Mouse (Mus musculus): ENCODE measurements around the gene Drg1.

The Drg1 gene

GRCm38 (mm10) chr11:3266079-3266685 is at the start of gene Drg1:
Gene Drg1, minus strand, starts transcription at chr11:3266415.
- DNase-seq (ENCODE audit: low spot score) = peak; percentile 96

DNA sequence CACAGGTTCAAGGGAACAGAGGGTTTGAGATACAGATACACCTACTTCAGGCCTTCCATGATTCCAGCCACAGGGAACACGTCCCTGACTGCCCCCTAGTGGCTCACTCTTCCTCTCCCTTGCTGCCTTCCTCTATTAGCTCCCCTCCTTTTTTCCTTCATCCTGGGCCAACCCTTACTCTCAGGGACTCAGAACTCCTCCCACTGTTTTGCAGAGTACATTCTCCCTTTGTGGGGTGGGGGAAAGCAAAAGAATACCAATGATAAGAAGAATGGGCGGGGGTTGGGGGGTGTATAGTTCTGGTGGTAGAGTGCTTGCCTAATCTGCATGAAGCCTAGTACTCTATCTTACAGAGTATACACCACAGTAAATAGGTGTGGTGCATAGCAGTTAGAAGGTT is 47.9 kb upstream of the Drg1 start:
- no peak for DNase-seq (ENCODE audit: low spot score)

DNA sequence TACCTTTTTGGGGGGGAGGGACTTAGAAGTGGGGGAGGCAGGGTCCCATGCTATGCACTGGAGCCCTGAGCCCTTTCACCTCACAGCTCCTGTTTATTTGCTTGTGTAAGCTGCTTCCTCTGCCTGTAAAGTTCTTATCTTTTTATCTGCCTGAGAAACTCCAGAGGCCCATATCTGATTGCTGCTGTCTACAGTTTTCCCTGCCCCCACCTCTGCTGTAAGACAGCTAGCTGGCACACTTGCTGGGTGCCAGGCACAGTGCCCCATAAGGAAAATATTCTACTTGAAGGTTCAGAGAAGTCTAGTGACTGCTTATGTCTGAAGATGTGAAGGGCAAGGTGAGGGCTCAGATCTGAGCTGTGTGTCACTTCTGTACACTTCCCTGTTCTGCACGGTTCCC is 47.1 kb upstream of the Drg1 start:
- no peak for DNase-seq (ENCODE audit: low spot score)

DNA sequence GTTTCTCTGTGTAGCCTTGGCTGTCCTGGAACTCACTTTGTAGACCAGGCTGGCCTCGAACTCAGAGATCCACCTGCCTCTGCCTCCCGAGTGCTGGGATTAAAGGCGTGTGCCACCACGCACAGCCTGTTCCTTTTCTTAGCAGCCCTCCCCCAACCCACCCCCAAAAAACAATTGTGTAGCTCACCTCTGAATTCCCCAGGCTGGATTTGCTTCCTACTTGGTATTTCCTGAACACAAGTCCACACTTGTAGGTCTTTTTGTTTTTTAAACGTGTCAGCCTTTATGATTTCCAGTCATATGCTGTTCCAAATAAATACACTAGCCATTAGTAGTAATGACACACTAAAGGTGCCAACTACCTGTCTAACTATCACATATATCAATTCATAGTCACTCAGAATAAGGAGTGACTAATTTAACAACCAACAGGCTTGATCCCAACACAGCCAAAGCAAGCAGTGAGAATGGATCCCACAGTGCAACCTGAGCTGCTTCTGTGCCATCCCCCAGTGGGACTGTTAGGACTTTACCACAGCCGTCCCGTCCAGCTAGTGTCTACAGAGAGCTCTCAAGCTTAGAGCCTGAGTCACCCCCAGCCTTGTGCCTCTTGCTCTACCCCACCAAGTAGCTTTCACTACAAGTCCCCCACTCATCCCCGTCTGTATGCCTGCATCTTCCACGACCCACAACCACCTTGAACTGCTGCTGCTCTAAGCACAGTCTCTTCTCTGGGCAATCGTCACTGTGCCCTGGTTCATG is 45.6 kb upstream of the Drg1 start:
- no peak for DNase-seq (ENCODE audit: low spot score)

GRCm38 (mm10) chr11:3310789-3311585 is 44.8 kb upstream of the Drg1 start:
- DNase-seq (ENCODE audit: low spot score) = no peak

DNA sequence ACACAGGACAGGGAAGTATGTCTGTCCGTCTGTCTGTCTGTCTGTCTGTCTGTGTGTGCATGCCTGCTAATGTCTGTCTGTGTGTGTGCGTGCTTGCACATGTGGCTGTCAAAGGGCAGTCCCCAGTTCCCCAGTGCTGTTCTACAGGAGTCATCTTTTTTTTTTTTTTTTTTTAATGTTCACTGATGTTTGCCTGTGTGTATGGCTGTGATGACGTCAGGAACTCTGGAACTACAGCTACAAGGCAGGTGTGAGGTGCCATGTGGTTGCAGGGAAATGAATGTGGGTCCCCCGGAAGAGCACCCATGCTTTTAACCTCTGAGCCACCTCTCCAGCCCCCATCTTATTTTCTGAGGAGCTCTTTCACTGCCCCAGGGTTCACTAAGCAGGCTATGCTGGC is 43.7 kb upstream of the Drg1 start:
- no peak for DNase-seq (ENCODE audit: low spot score)

DNA sequence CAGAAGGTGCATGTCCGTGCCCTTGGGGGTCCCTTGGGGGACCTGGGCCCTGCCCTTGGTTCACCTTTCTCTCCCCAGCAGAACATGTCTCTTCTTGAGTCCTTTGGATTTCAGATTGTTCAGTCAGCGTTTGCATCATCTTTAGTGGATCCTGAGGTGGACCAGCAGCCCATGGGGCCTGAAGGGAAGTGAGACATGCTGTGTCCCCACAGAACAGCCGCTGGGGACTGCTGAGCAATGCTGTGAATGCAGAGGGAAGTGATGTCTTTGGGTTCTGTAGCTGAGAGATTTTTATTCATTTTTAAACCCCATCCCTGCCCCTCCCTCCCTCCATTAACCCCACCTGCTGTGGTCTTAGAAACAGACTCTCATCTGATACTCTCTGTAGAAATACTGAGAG is 41.7 kb upstream of the Drg1 start:
- no peak for DNase-seq (ENCODE audit: low spot score)

- no peak for DNase-seq (ENCODE audit: low spot score)
Measured at GRCm38 (mm10) chr11:3305821-3306220, 39.6 kb upstream of the Drg1 start.

DNA sequence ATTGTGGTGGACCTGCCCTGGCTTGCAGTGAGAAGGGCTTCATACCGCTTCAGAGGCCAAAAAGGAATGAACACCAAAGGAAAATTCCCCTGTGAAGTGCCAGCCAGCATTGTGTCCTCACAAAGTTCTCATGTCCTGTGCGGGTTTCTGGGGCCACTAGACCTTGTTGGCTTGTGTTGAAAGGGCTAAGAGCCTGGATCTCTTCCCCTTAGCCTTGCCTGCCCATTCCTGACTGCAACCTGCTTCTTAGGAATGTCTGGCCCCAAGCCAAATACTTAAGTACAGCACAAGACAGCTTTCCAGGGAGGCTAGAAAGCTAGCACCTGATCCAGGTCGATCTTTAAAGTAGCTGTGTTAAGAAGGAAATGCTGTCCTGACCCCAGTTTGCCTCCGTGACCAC is 36.6 kb upstream of the Drg1 start:
- DNase-seq (ENCODE audit: low spot score) = no peak

DNA sequence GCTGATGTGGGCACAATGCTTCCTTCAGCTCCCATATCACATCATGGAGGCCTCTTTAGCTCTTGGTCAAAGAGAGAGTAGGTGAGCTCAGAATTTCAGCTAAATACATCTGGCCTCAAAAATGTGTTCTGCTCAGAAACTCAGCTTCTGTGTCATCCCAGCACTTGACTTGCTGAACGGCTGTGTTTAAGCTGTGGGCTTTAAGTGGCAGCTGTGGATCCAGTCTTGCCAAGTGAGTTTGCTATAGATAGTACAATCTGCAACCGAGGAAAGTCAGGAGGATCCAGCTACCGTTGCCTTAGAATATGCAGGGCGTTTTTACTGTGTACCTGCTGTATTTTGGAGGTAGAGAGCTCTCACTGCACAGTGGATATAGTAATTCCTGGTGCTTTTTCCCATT is 36.2 kb upstream of the Drg1 start:
- no peak for DNase-seq (ENCODE audit: low spot score)

DNA sequence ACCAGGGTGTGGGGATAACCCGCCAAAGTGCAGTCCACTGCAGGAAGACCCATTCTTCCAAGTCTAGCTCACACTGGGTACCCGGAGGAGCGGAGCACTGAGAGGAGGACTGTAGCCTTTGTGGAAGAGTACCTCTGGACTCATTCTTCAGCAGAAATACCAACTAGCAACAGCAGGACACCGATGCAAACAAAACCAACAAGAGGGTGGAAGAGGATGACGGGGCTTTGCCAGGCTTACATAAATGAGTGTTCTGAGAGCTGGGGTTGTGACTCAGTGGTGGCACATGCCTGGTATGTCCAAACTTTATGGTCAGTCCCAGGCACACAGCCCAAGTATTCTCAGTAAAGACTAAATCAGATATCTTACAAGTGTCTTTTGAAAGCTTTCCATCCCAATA is 34.9 kb upstream of the Drg1 start:
- DNase-seq (ENCODE audit: low spot score) = no peak

GRCm38 (mm10) chr11:3298813-3299185 is 32.6 kb upstream of the Drg1 start:
- DNase-seq (ENCODE audit: low spot score) = no peak

DNA sequence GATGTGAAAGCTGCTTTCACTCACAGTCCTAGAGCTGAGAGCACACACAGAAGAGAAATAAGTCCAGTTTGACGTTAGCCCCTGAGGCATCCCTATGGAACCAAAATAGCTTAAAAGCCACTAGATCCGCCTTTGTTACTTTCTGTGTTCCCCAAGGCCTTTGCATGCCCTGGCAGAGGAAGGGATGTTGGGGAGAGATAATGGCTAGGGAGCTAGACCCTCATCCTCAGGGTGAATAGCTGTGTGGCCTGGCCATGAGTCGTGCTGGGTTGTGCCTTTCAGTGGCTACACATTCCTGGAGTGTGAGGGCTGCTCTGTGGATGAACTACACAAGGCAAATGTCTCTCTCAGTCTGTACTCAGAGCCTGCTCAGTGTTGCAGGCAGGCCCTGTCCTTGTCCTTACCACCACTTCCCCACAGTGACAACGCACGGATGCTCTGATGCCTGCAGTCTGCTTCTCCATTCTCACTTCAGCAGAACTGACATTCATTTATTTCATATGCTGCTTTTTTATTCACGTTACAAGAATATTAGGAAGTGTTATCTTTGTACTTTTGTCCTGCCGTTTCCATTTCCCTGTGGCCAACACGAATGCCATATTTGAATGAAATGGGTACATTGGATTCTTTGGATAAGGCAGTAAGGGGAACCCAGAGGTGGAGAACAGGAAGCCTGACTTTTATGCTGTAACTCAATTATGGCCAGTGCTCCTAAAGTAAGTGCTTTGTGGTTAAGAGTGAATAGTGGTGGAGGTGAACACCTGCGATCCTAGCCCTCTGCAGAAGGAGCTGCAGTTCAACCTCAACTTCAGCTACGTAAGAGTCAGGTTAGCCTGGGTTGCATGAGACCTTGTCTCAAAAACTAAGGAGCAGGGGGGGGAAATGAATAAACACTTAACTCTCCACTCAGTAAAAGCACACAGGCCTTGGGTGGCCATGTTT is 31.9 kb upstream of the Drg1 start:
- DNase-seq (ENCODE audit: low spot score) = no peak

- no peak for DNase-seq (ENCODE audit: low spot score)
Measured at GRCm38 (mm10) chr11:3296056-3296455, 29.8 kb upstream of the Drg1 start.

GRCm38 (mm10) chr11:3294641-3295040 is 28.4 kb upstream of the Drg1 start:
- no peak for DNase-seq (ENCODE audit: low spot score)

DNA sequence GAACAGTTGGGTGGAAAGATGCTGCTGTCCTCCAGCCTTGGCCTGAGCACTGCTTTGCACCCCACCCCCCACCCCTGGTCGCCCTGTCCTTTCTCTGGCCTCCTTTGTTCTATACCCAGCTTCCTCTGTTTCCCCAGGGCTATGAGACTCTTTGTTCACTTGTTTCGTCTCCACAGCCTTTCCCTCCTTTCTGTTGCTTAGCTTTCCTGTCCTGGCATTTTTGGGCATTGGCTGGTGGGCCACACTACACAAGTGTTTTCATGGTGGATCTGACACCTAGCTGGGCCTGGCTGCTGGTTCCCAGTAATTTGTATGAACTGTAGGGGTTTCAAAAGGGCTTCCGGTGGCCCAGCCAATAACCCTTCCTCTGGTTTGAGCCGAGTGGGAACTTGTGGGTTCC is 27.1 kb upstream of the Drg1 start:
- DNase-seq (ENCODE audit: low spot score) = no peak

DNA sequence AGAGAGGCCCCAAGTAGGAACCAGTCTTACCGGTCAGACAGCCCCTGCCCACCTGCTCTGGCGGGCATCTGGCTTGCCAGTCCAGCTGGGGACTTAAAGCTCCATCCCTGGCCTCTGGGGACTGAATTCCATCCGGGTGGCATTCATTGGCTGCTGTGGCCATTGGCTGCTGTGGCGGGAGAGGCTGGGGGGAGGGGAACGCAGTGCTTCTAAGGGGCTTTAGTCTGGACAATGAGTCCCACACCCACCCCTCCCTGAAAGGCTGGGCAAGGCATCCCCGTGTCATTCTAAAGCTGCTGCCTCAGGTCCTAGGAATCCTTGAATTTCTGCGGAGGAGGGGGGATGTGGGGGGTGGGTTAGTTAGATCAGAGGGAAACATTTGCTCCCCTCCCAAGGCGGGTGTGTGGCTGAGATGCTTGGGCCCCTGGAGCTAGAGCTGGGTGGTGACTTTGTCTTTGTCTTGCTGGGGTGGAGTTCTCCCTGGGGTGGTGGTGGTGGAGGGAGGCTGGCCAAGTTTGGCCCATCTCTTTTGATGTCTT is 26.6 kb upstream of the Drg1 start:
- no peak for DNase-seq (ENCODE audit: low spot score)

GRCm38 (mm10) chr11:3292062-3292421 is 25.8 kb upstream of the Drg1 start:
- DNase-seq (ENCODE audit: low spot score) = peak; percentile 51

DNA sequence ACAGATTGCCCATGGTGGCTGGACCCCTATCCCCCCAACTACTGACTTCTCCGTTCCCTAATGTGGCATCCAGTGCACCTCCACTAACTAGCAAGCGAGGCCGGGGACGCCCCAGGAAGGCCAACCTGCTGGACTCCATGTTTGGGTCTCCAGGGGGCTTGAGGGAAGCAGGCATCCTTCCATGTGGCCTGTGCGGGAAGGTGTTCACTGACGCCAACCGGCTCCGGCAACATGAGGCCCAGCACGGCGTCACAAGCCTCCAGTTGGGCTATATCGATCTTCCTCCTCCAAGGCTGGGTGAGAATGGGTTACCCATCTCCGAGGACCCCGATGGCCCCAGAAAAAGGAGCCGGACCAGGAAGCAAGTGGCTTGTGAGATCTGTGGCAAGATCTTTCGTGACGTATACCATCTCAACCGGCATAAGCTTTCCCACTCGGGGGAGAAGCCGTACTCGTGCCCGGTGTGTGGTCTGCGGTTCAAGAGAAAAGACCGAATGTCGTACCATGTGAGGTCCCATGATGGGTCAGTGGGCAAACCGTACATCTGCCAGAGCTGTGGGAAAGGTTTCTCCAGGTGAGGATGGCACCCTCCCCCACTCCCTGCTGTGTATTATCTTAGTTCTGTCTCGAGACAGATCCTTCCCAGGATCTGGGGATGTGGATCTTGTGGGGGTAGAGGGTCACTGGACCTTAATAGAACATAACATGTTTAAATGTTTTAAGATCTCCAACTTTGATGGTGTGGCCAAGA is 25.3 kb upstream of the Drg1 start:
- DNase-seq (ENCODE audit: low spot score) = no peak

GRCm38 (mm10) chr11:3290640-3291310 is 24.6 kb upstream of the Drg1 start:
- DNase-seq (ENCODE audit: low spot score) = peak; percentile 65
